Mouse (Mus musculus) layer of hippocampus, postnatal 36 days (tissue): ENCODE results near the gene Phf21a. TPM values are rescaled to one million over a fixed set of nuclear protein-coding genes. Genes with fewer than 3 reads are reported as not detected.

Source experiments
- DNase-seq, 2 experiments: peaks; one replicate each; pipeline ENCODE4 v3.0.0; 2022
- total RNA-seq, 2 experiments: library from RNA; stranded (reverse); gene quantifications; 2 replicates each; pipeline ENCODE4 v1.2.3; 2021

The Phf21a gene
- total RNA-seq, 2 experiments from 2014 or later: 136 to 142 TPM

- DNase-seq: no peak
Observed at GRCm38 (mm10) chr2:92365568-92365967, 272.7 kb downstream of the Phf21a start.

- DNase-seq: no peak
Observed at GRCm38 (mm10) chr2:92367383-92368029, 274.6 kb downstream of the Phf21a start.

GRCm38 (mm10) chr2:92370375-92370774 lies 277.5 kb downstream of the Phf21a start:
- DNase-seq: no peak

- DNase-seq: no peak
Observed at GRCm38 (mm10) chr2:92370821-92371805, 278.2 kb downstream of the Phf21a start.

- DNase-seq: no peak
Observed at GRCm38 (mm10) chr2:92371971-92372690, 279.2 kb downstream of the Phf21a start.

GRCm38 (mm10) chr2:92372767-92373436 lies 280.0 kb downstream of the Phf21a start:
- DNase-seq: no peak

- DNase-seq: no peak
Observed at GRCm38 (mm10) chr2:92373437-92373813, 280.5 kb downstream of the Phf21a start.

- DNase-seq: no peak
Observed at GRCm38 (mm10) chr2:92374514-92374913, 281.6 kb downstream of the Phf21a start, which contains the start of the genes Pex16 and Large2. Gene Pex16 (plus strand): TSS chr2:92374676. Gene Large2 (minus strand): TSS chr2:92374869.

GRCm38 (mm10) chr2:92375099-92375623 lies 282.2 kb downstream of the Phf21a start:
- peak; percentile 96 to 97 for DNase-seq

GRCm38 (mm10) chr2:92375788-92376187 lies 282.9 kb downstream of the Phf21a start:
- no peak for DNase-seq

GRCm38 (mm10) chr2:92376300-92376699 lies 283.4 kb downstream of the Phf21a start:
- no peak for DNase-seq

GRCm38 (mm10) chr2:92377320-92377719 lies 284.4 kb downstream of the Phf21a start:
- no peak for DNase-seq

GRCm38 (mm10) chr2:92379783-92380494 lies 287.0 kb downstream of the Phf21a start:
- no peak for DNase-seq

GRCm38 (mm10) chr2:92380495-92381050 lies 287.7 kb downstream of the Phf21a start:
- no peak for DNase-seq

GRCm38 (mm10) chr2:92381161-92381560 lies 288.2 kb downstream of the Phf21a start:
- DNase-seq: no peak

- DNase-seq: no peak
Observed at GRCm38 (mm10) chr2:92381901-92382588, 289.1 kb downstream of the Phf21a start, which contains the start of gene 1700029I15Rik. Gene 1700029I15Rik (plus strand): TSS chr2:92382538.

GRCm38 (mm10) chr2:92382759-92383158 lies 289.8 kb downstream of the Phf21a start:
- no peak for DNase-seq

- DNase-seq: no peak
Observed at GRCm38 (mm10) chr2:92384101-92384500, 291.2 kb downstream of the Phf21a start.

- no peak for DNase-seq
Observed at GRCm38 (mm10) chr2:92385113-92386051, 292.5 kb downstream of the Phf21a start.
